In the genomic region with DNA sequence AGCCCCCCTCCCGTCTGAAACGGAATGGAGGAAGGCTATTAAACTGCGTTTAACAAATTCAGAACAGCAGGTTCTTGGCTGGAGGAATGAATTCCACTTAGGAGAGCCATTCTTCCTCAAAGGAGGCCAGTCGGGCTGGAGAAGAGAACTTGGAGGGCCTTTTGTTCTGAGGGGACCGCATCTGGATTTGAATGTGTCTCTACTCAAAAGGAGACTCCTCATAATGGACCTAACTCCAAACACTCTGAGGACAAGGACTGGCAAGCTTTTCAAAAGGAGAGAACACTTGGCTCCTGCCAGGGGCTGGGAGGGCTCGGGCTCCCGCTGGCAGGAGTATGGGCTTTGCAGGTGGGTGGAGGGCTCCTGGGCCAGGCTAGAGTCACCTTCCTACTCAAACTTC, we compare ENCODE assay signal across 19 mouse cellular contexts. TPM values are rescaled to one million over a fixed set of nuclear protein-coding genes. Genes with fewer than 3 reads are reported as not detected.
DNase-seq lines count a peak whose midpoint lies in the region; ATAC-seq and TF ChIP-seq lines count a peak whose summit lies in the region.
"Had no signal": no experiment of that assay in that cellular context is flagged by ENCODE, and none has a peak within 500 bp of the region (broad histone marks: within the 10 kb centered on the region; RNA-seq: fewer than 3 reads in every experiment).

No protein-coding gene starts in this region.

- in situ Hi-C loops in ES-E14 (cut with MboI; ENCODE audit: low sequenced_read_pairs in 2 of 2, unreplicated experiment in 2 of 2), result no loop called here

- DNase-seq in hindbrain, embryonic 10.5 days (ENCODE audit: low spot score), result no peak
- no peak for DNase-seq in liver, postnatal 0 days
- no peak for DNase-seq in liver
- DNase-seq in ES-E14 (ENCODE audit: low read depth, low spot score), result no peak
- DNase-seq in brain, embryonic 14.5 days (ENCODE audit: low read depth), result peak; percentile 52
- no peak for DNase-seq in testis, postnatal 10 days (ENCODE audit: low spot score)
- DNase-seq: cerebellum, adult 9-11 months; kidney, adult 9 months; left cerebral cortex, postnatal 4 days; liver, embryonic 13.5 days; thymus, postnatal 25 days had no signal

- TF ChIP-seq POLR2A in brain, embryonic 14.5 days (IDR thresholded peaks at IDR 0.05; ENCODE audit: borderline replicate concordance, extremely low read depth, insufficient read depth, insufficient read length, poor library complexity, severe bottlenecking), result no peak

- H3K9me3 ChIP-seq in hindbrain, embryonic 16.5 days (ENCODE audit: control insufficient read depth, low read length), result no peaks in the 10 kb centered on the region
- peaks cover 7% of the 10 kb centered on the region; the same call in 1 of the 2 replicates for H3K9me3 ChIP-seq in hindbrain, embryonic 10.5 days
- H3K9me3 ChIP-seq in liver, postnatal 0 days (ENCODE audit: low read length), result no peaks in the 10 kb centered on the region
- no peaks in the 10 kb centered on the region for H3K9me3 ChIP-seq in ES-E14 (ENCODE audit: control insufficient read depth, insufficient read depth, low read depth, low read length)
- no peaks in the 10 kb centered on the region for H3K9me3 ChIP-seq in kidney, embryonic 14.5 days (ENCODE audit: control insufficient read depth, low read length)
- H3K9me3 ChIP-seq: embryonic facial prominence, embryonic 12.5 days; heart, embryonic 10.5 days; hindbrain, embryonic 12.5 days; liver, embryonic 13.5 days had no signal

- H3K27me3 ChIP-seq in hindbrain, embryonic 16.5 days (replicated peaks; ENCODE audit: control insufficient read depth, insufficient read depth, low read length), result 0 out of 2 replicates have a peak, but pooled peaks cover 5% of the 10 kb centered on the region
- H3K27me3 ChIP-seq in hindbrain, embryonic 10.5 days (ENCODE audit: insufficient read depth, poor library complexity, severe bottlenecking), result peaks cover 32% of the 10 kb centered on the region
- no peaks in the 10 kb centered on the region for H3K27me3 ChIP-seq in liver, postnatal 0 days (ENCODE audit: insufficient read depth, low read length)
- H3K27me3 ChIP-seq in kidney, embryonic 14.5 days (ENCODE audit: control insufficient read depth, insufficient read depth, low read length), result peaks cover 6% of the 10 kb centered on the region; the same call in 1 of the 2 replicates
- H3K27me3 ChIP-seq: embryonic facial prominence, embryonic 12.5 days had no signal

- no peak overlapping the region for H3K27ac ChIP-seq in hindbrain, embryonic 16.5 days (ENCODE audit: low read depth, low read length)
- no peak overlapping the region for H3K27ac ChIP-seq in hindbrain, embryonic 10.5 days
- peak overlapping the region; percentile 70 for H3K27ac ChIP-seq in liver, postnatal 0 days (ENCODE audit: low read depth)
- peak overlapping the region; percentile 63; the same call in 1 of the 2 replicates for H3K27ac ChIP-seq in ES-E14 (ENCODE audit: insufficient read depth, low read depth, low read length, poor library complexity, severe bottlenecking)
- no peak overlapping the region for H3K27ac ChIP-seq in kidney, embryonic 14.5 days (ENCODE audit: low read depth, low read length)
- H3K27ac ChIP-seq: embryonic facial prominence, embryonic 12.5 days; heart, embryonic 10.5 days; hindbrain, embryonic 12.5 days; liver, embryonic 13.5 days had no signal

- peaks cover 7% of the 10 kb centered on the region for H3K4me1 ChIP-seq in hindbrain, embryonic 16.5 days (ENCODE audit: control insufficient read depth, insufficient read depth, low read depth, low read length)
- peaks cover 14% of the 10 kb centered on the region for H3K4me1 ChIP-seq in hindbrain, embryonic 10.5 days (replicated peaks)
- no peaks in the 10 kb centered on the region for H3K4me1 ChIP-seq in liver, postnatal 0 days (ENCODE audit: insufficient read depth)
- H3K4me1 ChIP-seq in ES-E14 (ENCODE audit: control insufficient read depth in 2 of 2, insufficient read depth in 2 of 2, low read length in 2 of 2, poor library complexity in 1 of 2), result peaks cover 0 to 26% of the 10 kb centered on the region in 2 experiments; a peak in 3 of 4 replicates
- no peaks in the 10 kb centered on the region for H3K4me1 ChIP-seq in kidney, embryonic 14.5 days (ENCODE audit: control insufficient read depth, insufficient read depth, low read length)
- H3K4me1 ChIP-seq: embryonic facial prominence, embryonic 12.5 days; liver, embryonic 13.5 days had no signal

- H3K9ac ChIP-seq in hindbrain, embryonic 16.5 days (ENCODE audit: low read depth, low read length), result no peak overlapping the region
- H3K9ac ChIP-seq in liver, postnatal 0 days (replicated peaks), result no peak overlapping the region
- no peak overlapping the region for H3K9ac ChIP-seq in ES-E14 (ENCODE audit: insufficient read depth, low read depth, low read length, poor library complexity, severe bottlenecking)
- H3K9ac ChIP-seq in kidney, embryonic 14.5 days (ENCODE audit: low read depth, low read length), result no peak overlapping the region
- H3K9ac ChIP-seq: embryonic facial prominence, embryonic 12.5 days; hindbrain, embryonic 12.5 days; liver, embryonic 13.5 days had no signal

- H3K36me3 ChIP-seq in hindbrain, embryonic 16.5 days (ENCODE audit: control insufficient read depth, insufficient read depth, low read length), result no peaks in the 10 kb centered on the region
- H3K36me3 ChIP-seq in hindbrain, embryonic 10.5 days, result no peaks in the 10 kb centered on the region
- H3K36me3 ChIP-seq in liver, postnatal 0 days (replicated peaks; ENCODE audit: insufficient read depth, low read length), result no peaks in the 10 kb centered on the region
- H3K36me3 ChIP-seq in ES-E14 (ENCODE audit: control insufficient read depth, insufficient read depth, low read length, poor library complexity, severe bottlenecking), result no peaks in the 10 kb centered on the region
- no peaks in the 10 kb centered on the region for H3K36me3 ChIP-seq in kidney, embryonic 14.5 days (ENCODE audit: control insufficient read depth, insufficient read depth, low read length)
- H3K36me3 ChIP-seq: embryonic facial prominence, embryonic 12.5 days; heart, embryonic 10.5 days; hindbrain, embryonic 12.5 days; liver, embryonic 13.5 days had no signal

- WGBS in hindbrain, embryonic 16.5 days, result 10% methylated on average over 7 of the region's 7 CpGs
- WGBS in hindbrain, embryonic 10.5 days, result 20% methylated on average over 7 of the region's 7 CpGs
- 45% methylated on average over 7 of the region's 7 CpGs for WGBS in liver, postnatal 0 days (ENCODE audit: insufficient replicate concordance)
- 43% methylated on average over 7 of the region's 7 CpGs for WGBS in kidney, embryonic 14.5 days

- H3K4me3 ChIP-seq in hindbrain, embryonic 16.5 days (ENCODE audit: low read length), result no peak overlapping the region
- no peak overlapping the region for H3K4me3 ChIP-seq in hindbrain, embryonic 10.5 days
- H3K4me3 ChIP-seq in liver, postnatal 0 days (ENCODE audit: low read depth, low read length), result no peak overlapping the region
- H3K4me3 ChIP-seq in ES-E14 (ENCODE audit: insufficient read depth in 1 of 2, low read depth in 1 of 2, low read length in 2 of 2, poor library complexity in 1 of 2, severe bottlenecking in 1 of 2), result no peak overlapping the region
- H3K4me3 ChIP-seq in kidney, embryonic 14.5 days (ENCODE audit: low read length), result no peak overlapping the region
- H3K4me3 ChIP-seq: embryonic facial prominence, embryonic 12.5 days; heart, embryonic 10.5 days; hindbrain, embryonic 12.5 days; liver, embryonic 13.5 days had no signal

- TF ChIP-seq EP300 in liver, postnatal 0 days (IDR thresholded peaks at IDR 0.05; ENCODE audit: low read depth), result no peak

- no peak overlapping the region for H3K4me2 ChIP-seq in hindbrain, embryonic 16.5 days (ENCODE audit: low read length)
- H3K4me2 ChIP-seq in liver, postnatal 0 days (ENCODE audit: low read depth, low read length), result peak overlapping the region; percentile 7; the same call in 1 of the 2 replicates
- H3K4me2 ChIP-seq in kidney, embryonic 14.5 days (replicated peaks; ENCODE audit: low read depth, low read length), result no peak overlapping the region
- H3K4me2 ChIP-seq: embryonic facial prominence, embryonic 12.5 days; hindbrain, embryonic 12.5 days; liver, embryonic 13.5 days had no signal

- TF ChIP-seq CTCF in liver, postnatal 0 days (IDR thresholded peaks at IDR 0.05; ENCODE audit: low read depth), result no peak
- no peak for TF ChIP-seq CTCF in brain, embryonic 14.5 days (IDR thresholded peaks at IDR 0.05; ENCODE audit: borderline replicate concordance, extremely low read depth, insufficient read depth, insufficient read length)

- ATAC-seq in hindbrain, embryonic 16.5 days, result peak; percentile 40; the same call in 1 of the 2 replicates
- no peak for ATAC-seq in liver, postnatal 0 days
- ATAC-seq in kidney, embryonic 14.5 days (ENCODE audit: low FRiP score, low TSS enrichment), result no peak
- ATAC-seq: forebrain, embryonic 14.5 days; midbrain, embryonic 16.5 days; Patski had no signal

TF ChIP-seq in ES-E14, 5 proteins besides CTCF, POLR2A, EP300 and RAD21:
- TF ChIP-seq ZNF384 (IDR thresholded peaks at IDR 0.05; ENCODE audit: low read depth, low read length) (no peak), ZC3H11A (IDR thresholded peaks at IDR 0.05; ENCODE audit: borderline replicate concordance, low read depth, low read length) (no peak), MAFK (IDR thresholded peaks at IDR 0.05; ENCODE audit: insufficient read depth, low read depth, low read length) (no peak), HCFC1 (IDR thresholded peaks at IDR 0.05; ENCODE audit: borderline replicate concordance, insufficient read depth, low read length) (no peak)
TF ChIP-seq in ES-E14: peak in this region for 0.

RNA-seq across cellular contexts. Expression of a gene that starts 17.0 kb away (rescaled TPM):
- 0.23 and 0.31 TPM in 2 replicates for polyA plus RNA-seq in hindbrain, embryonic 16.5 days (2015; fragmentation: Nextera tagmentation; extraction: Ambion mirVana)
- 0.20 and 0.65 TPM in 2 replicates for polyA plus RNA-seq in hindbrain, embryonic 10.5 days (2016; fragmentation: Nextera tagmentation; extraction: Ambion mirVana)
- polyA plus RNA-seq in liver, postnatal 0 days (2015; fragmentation: Nextera tagmentation; extraction: Ambion mirVana), result 0.44 and 0.48 TPM in 2 replicates
- total RNA-seq in ES-E14 (2012; rRNA removed), result 4.9 and 10.4 TPM in 2 replicates
- polyA plus RNA-seq in brain, embryonic 14.5 days (2012; rRNA removed), result 0.57 and 0.85 TPM in 2 replicates
- polyA plus RNA-seq in kidney, embryonic 14.5 days (2014; fragmentation: Nextera tagmentation; extraction: Ambion mirVana), result 0.60 and 0.61 TPM in 2 replicates
- polyA plus RNA-seq: midbrain, embryonic 16.5 days had no signal

RNA-seq across cellular contexts. Expression of a gene that starts 59.7 kb away (rescaled TPM):
- polyA plus RNA-seq in hindbrain, embryonic 16.5 days (2015; fragmentation: Nextera tagmentation; extraction: Ambion mirVana), result 147 and 151 TPM in 2 replicates
- 85.1 and 92.8 TPM in 2 replicates for polyA plus RNA-seq in hindbrain, embryonic 10.5 days (2016; fragmentation: Nextera tagmentation; extraction: Ambion mirVana)
- 15.2 and 16.3 TPM in 2 replicates for polyA plus RNA-seq in liver, postnatal 0 days (2015; fragmentation: Nextera tagmentation; extraction: Ambion mirVana)
- 20.6 and 25.0 TPM in 2 replicates for total RNA-seq in ES-E14 (2012; rRNA removed)
- polyA plus RNA-seq in brain, embryonic 14.5 days (2012; rRNA removed), result 126 and 140 TPM in 2 replicates
- polyA plus RNA-seq in kidney, embryonic 14.5 days (2014; fragmentation: Nextera tagmentation; extraction: Ambion mirVana), result 64.3 and 72.1 TPM in 2 replicates

Comparison
In these comparisons a context has a peak if more than half of its experiments do, and no peak if none do; other contexts are left out.
1. H3K27ac ChIP-seq: peak in liver, postnatal 0 days (single experiment) and ES-E14 (single experiment); none in hindbrain, embryonic 16.5 days (single experiment), hindbrain, embryonic 10.5 days (single experiment) and kidney, embryonic 14.5 days (single experiment).